Mouse (Mus musculus): Measurements from ENCODE around the gene Btbd35f4. TPM values are rescaled to one million over a fixed set of nuclear protein-coding genes. Genes with fewer than 3 reads are reported as not detected.
"Not testable (repeated sequence)": the region's sequence is repeated elsewhere in the genome, so short reads cannot be mapped to it uniquely, and the experiment has no call there.

Btbd35f4 gene
- polyA plus RNA-seq (2014; fragmentation: Nextera tagmentation; extraction: Ambion mirVana) = not detected in 2 replicates

DNA sequence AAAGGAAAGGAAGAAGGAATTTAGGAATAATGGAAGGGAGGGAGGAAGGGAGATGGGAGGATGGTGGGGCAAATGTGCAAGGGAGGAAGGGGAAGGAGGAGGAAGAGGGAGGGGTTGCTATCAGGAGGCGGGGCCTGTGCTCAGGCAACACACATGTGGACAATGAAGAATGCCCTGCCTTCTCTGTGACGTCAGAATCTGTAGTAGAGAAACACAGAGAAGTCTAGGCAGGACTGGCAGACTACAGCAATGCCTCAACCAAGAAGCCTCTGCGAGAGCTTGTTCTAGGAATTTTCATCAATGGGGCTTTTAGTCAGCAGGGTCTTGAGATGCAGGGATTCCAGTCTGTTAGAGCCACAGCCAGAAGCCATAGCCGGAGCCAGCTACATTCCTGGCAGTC lies at the start of gene Btbd35f4:
TSS of gene Btbd35f4 (plus strand) at position 301 of the 400 bp plus-strand sequence.
- not testable (repeated sequence) for ATAC-seq (ENCODE audit: low FRiP score); H3K9ac ChIP-seq (ENCODE audit: low read depth, low read length); H3K4me2 ChIP-seq (replicated peaks; ENCODE audit: low read depth, low read length); H3K4me1 ChIP-seq (replicated peaks; ENCODE audit: control insufficient read depth, insufficient read depth, low read length); H3K9me3 ChIP-seq (ENCODE audit: control insufficient read depth, low read length); DNase-seq (ENCODE audit: low spot score); H3K36me3 ChIP-seq (ENCODE audit: control insufficient read depth, insufficient read depth, low read length); H3K4me3 ChIP-seq (ENCODE audit: low read depth, low read length); H3K27me3 ChIP-seq (ENCODE audit: control insufficient read depth, insufficient read depth, low read length); H3K27ac ChIP-seq (ENCODE audit: low read depth, low read length)
- WGBS = no CpG with 5 or more reads among the region's 4 CpGs

GRCm38 (mm10) chrX:4840016-4840415 lies 39.7 kb downstream of the Btbd35f4 start:
- H3K4me1 ChIP-seq (replicated peaks; ENCODE audit: control insufficient read depth, insufficient read depth, low read length); H3K4me3 ChIP-seq (ENCODE audit: low read depth, low read length); H3K36me3 ChIP-seq (ENCODE audit: control insufficient read depth, insufficient read depth, low read length); H3K4me2 ChIP-seq (replicated peaks; ENCODE audit: low read depth, low read length); H3K9ac ChIP-seq (ENCODE audit: low read depth, low read length); H3K9me3 ChIP-seq (ENCODE audit: control insufficient read depth, low read length); H3K27ac ChIP-seq (ENCODE audit: low read depth, low read length); DNase-seq (ENCODE audit: low spot score); ATAC-seq (ENCODE audit: low FRiP score); H3K27me3 ChIP-seq (ENCODE audit: control insufficient read depth, insufficient read depth, low read length): not testable (repeated sequence)
- WGBS = no CpG with 5 or more reads among the region's 1 CpGs

Other genes with a start within 250 kb of the Btbd35f4 start
- not detected in 2 replicates for gene Btbd35f27, start 151.6 kb downstream of the Btbd35f4 start, polyA plus RNA-seq (2014; fragmentation: Nextera tagmentation; extraction: Ambion mirVana)

Measured in hindbrain, embryonic 11.5 days (tissue).